Mouse (Mus musculus): Measurements from ENCODE around the gene Miox.

The Miox gene

GRCm38 (mm10) chr15:89334271-89334670, at the start of gene Miox:
Miox (plus strand) TSS chr15:89334398.
- no peak for DNase-seq (ENCODE audit: low spot score in 2 of 2)

GRCm38 (mm10) chr15:89285004-89285403, 49.2 kb upstream of the Miox start:
- DNase-seq (ENCODE audit: low spot score in 2 of 2): no peak

- no peak for DNase-seq (ENCODE audit: low spot score in 2 of 2)
These were observed 48.7 kb upstream of the Miox start for GRCm38 (mm10) chr15:89285478-89285877.

GRCm38 (mm10) chr15:89286114-89286513, 48.1 kb upstream of the Miox start:
- no peak for DNase-seq (ENCODE audit: low spot score in 2 of 2)

GRCm38 (mm10) chr15:89286582-89286981, 47.6 kb upstream of the Miox start:
- no peak for DNase-seq (ENCODE audit: low spot score in 2 of 2)

GRCm38 (mm10) chr15:89288227-89288767, 45.9 kb upstream of the Miox start:
- DNase-seq (ENCODE audit: low spot score in 2 of 2): no peak

GRCm38 (mm10) chr15:89289455-89289854, 44.7 kb upstream of the Miox start:
- DNase-seq (ENCODE audit: low spot score in 2 of 2): no peak

GRCm38 (mm10) chr15:89291521-89291920, 42.7 kb upstream of the Miox start:
- DNase-seq (ENCODE audit: low spot score in 2 of 2): no peak

- no peak for DNase-seq (ENCODE audit: low spot score in 2 of 2)
These were observed 41.4 kb upstream of the Miox start for GRCm38 (mm10) chr15:89292795-89293194.

- DNase-seq (ENCODE audit: low spot score in 2 of 2): no peak
These were observed 40.4 kb upstream of the Miox start for GRCm38 (mm10) chr15:89293778-89294177.

GRCm38 (mm10) chr15:89295580-89296165, 38.5 kb upstream of the Miox start:
- DNase-seq (ENCODE audit: low spot score in 2 of 2): no peak

- no peak for DNase-seq (ENCODE audit: low spot score in 2 of 2)
These were observed 37.7 kb upstream of the Miox start for GRCm38 (mm10) chr15:89296465-89296864.

- DNase-seq (ENCODE audit: low spot score in 2 of 2): no peak
These were observed 36.5 kb upstream of the Miox start for GRCm38 (mm10) chr15:89297695-89298094.

- DNase-seq (ENCODE audit: low spot score in 2 of 2): no peak
These were observed 34.0 kb upstream of the Miox start for GRCm38 (mm10) chr15:89300180-89300579.

GRCm38 (mm10) chr15:89300600-89300999, 33.6 kb upstream of the Miox start:
- DNase-seq (ENCODE audit: low spot score in 2 of 2): no peak

- no peak for DNase-seq (ENCODE audit: low spot score in 2 of 2)
These were observed 28.2 kb upstream of the Miox start for GRCm38 (mm10) chr15:89305966-89306365.

GRCm38 (mm10) chr15:89307461-89307860, 26.7 kb upstream of the Miox start:
- no peak for DNase-seq (ENCODE audit: low spot score in 2 of 2)

GRCm38 (mm10) chr15:89308406-89309139, 25.6 kb upstream of the Miox start:
- no peak for DNase-seq (ENCODE audit: low spot score in 2 of 2)

- DNase-seq (ENCODE audit: low spot score in 2 of 2): peak in 1 of 2 experiments; percentile 61
These were observed 24.2 kb upstream of the Miox start for GRCm38 (mm10) chr15:89309962-89310498.

- no peak for DNase-seq (ENCODE audit: low spot score in 2 of 2)
These were observed 20.8 kb upstream of the Miox start for GRCm38 (mm10) chr15:89313359-89313758.

- DNase-seq (ENCODE audit: low spot score in 2 of 2): no peak
These were observed 20.1 kb upstream of the Miox start for GRCm38 (mm10) chr15:89314107-89314506.

GRCm38 (mm10) chr15:89314511-89315189, 19.5 kb upstream of the Miox start:
- DNase-seq (ENCODE audit: low spot score in 2 of 2): peak in 1 of 2 experiments; percentile 35
